Mouse (Mus musculus) myocyte (in vitro differentiated cells): ENCODE results near the gene Nat10. TPM values are rescaled to one million over a fixed set of nuclear protein-coding genes. Genes with fewer than 3 reads are reported as not detected.

Source experiments
- H3K27me3 ChIP-seq: one replicate; pipeline ENCODE4 v1.6.1; 2011; ENCODE audit not compliant: control insufficient read depth, insufficient read depth, insufficient read length
- H3K36me3 ChIP-seq: one replicate; pipeline ENCODE4 v1.6.1; 2011; ENCODE audit not compliant: control insufficient read depth, insufficient read depth
- H3K4me2 ChIP-seq: one replicate; pipeline ENCODE4 v1.6.1; 2011; ENCODE audit warnings: low read depth, control low read depth
- H3K4me3 ChIP-seq: one replicate; pipeline ENCODE4 v1.5.1; 2011; ENCODE audit warnings: mild to moderate bottlenecking, control low read depth, moderate library complexity
- H3K79me2 ChIP-seq: one replicate; pipeline ENCODE4 v1.6.1; 2011; ENCODE audit not compliant: control insufficient read depth, insufficient read depth
- H3ac ChIP-seq: one replicate; pipeline ENCODE4 v1.6.1; 2011; ENCODE audit not compliant: control insufficient read depth, insufficient read length
- CEBPB ChIP-seq: IDR thresholded peaks from 2 replicates; pipeline ENCODE4 v1.6.1; 2011; ENCODE audit warnings: mild to moderate bottlenecking, moderate library complexity; ENCODE audit not compliant: poor library complexity, insufficient read depth, severe bottlenecking
- E2F4 ChIP-seq: IDR thresholded peaks from one replicate; pipeline ENCODE4 v1.6.1; 2011; ENCODE audit warnings: mild to moderate bottlenecking, control low read depth, moderate library complexity; ENCODE audit not compliant: insufficient read depth
- MAX ChIP-seq: IDR thresholded peaks from one replicate; pipeline ENCODE4 v1.6.1; 2011; ENCODE audit warnings: low read depth, mild to moderate bottlenecking, control low read depth
- MYOD1 ChIP-seq, 3 experiments: IDR thresholded peaks; one replicate each; pipeline ENCODE4 v1.6.1; 2011; ENCODE audit warnings: control low read depth in 2 of 3, low read depth in 2 of 3, mild to moderate bottlenecking in 2 of 3, moderate library complexity in 1 of 3; ENCODE audit not compliant: insufficient read length in 2 of 3, control insufficient read depth in 1 of 3
- MYOG ChIP-seq, 3 experiments: IDR thresholded peaks; one replicate each; pipeline ENCODE4 v1.6.1; 2011; ENCODE audit warnings: control low read depth in 2 of 3, low read depth in 2 of 3, mild to moderate bottlenecking in 2 of 3; ENCODE audit not compliant: insufficient read length in 2 of 3, control insufficient read depth in 1 of 3, insufficient read depth in 1 of 3
- POLR2A ChIP-seq: IDR thresholded peaks from one replicate; pipeline ENCODE4 v1.6.1; 2011; ENCODE audit warnings: low read depth, mild to moderate bottlenecking, control low read depth, moderate library complexity; ENCODE audit not compliant: insufficient read length
- POLR2AphosphoS2 ChIP-seq: IDR thresholded peaks from one replicate; pipeline ENCODE4 v1.6.1; 2011; ENCODE audit warnings: low read depth, control low read depth; ENCODE audit not compliant: insufficient read length
- REST ChIP-seq: IDR thresholded peaks from one replicate; pipeline ENCODE4 v1.6.1; 2011; ENCODE audit warnings: mild to moderate bottlenecking, control low read depth, moderate library complexity; ENCODE audit not compliant: insufficient read depth, insufficient read length
- SRF ChIP-seq: IDR thresholded peaks from one replicate; pipeline ENCODE4 v1.6.1; 2011; ENCODE audit warnings: low read depth; ENCODE audit not compliant: control insufficient read depth, insufficient read length
- TCF12 ChIP-seq: IDR thresholded peaks from one replicate; pipeline ENCODE4 v1.6.1; 2011; ENCODE audit warnings: mild to moderate bottlenecking, control low read depth; ENCODE audit not compliant: poor library complexity, insufficient read depth, severe bottlenecking
- TCF3 ChIP-seq: IDR thresholded peaks from one replicate; pipeline ENCODE4 v1.6.1; 2011; ENCODE audit warnings: low read depth, control low read depth; ENCODE audit not compliant: insufficient read length
- USF1 ChIP-seq: IDR thresholded peaks from one replicate; pipeline ENCODE4 v1.6.1; 2011; ENCODE audit warnings: low read depth, mild to moderate bottlenecking, control low read depth, moderate library complexity
- polyA plus RNA-seq: library from polyadenylated mRNA; unstranded; fragments of >200 nt; fragmentation: generic; extraction: Trizol; gene quantifications from one replicate; pipeline ENCODE4 v1.2.1, GENCODE M21; 2012; ENCODE audit warnings: missing spikeins

The Nat10 gene
- polyA plus RNA-seq, 1 experiment, result 20.6 TPM

- Histone ChIP-seq H3K36me3 (no peaks in the 10 kb centered on the region), H3K4me3 (no peak overlapping the region), H3K4me2 (no peak overlapping the region), H3K27me3 (no peaks in the 10 kb centered on the region), H3ac (no peak overlapping the region), H3K79me2 (no peaks in the 10 kb centered on the region)
- TF ChIP-seq TCF12, result no peak
- TF ChIP-seq REST, result no peak
- no peak for TF ChIP-seq MYOG (IDR thresholded peaks at IDR 0.05; ENCODE audit: control insufficient read depth in 1 of 3, insufficient read depth in 1 of 3, insufficient read length in 2 of 3, low read depth in 2 of 3)
- TF ChIP-seq CEBPB, result no peak
- TF ChIP-seq E2F4, result no peak
- TF ChIP-seq MAX, result no peak
- no peak for TF ChIP-seq POLR2A
- no peak for TF ChIP-seq POLR2AphosphoS2
- TF ChIP-seq MYOD1 (IDR thresholded peaks at IDR 0.05; ENCODE audit: control insufficient read depth in 1 of 3, insufficient read length in 2 of 3, low read depth in 2 of 3), result no peak
- TF ChIP-seq TCF3, result no peak
- no peak for TF ChIP-seq SRF
- no peak for TF ChIP-seq USF1
These were observed 80.5 kb downstream of the Nat10 start for GRCm38 (mm10) chr2:103680364-103681110.

GRCm38 (mm10) chr2:103678433-103678832 is 82.6 kb downstream of the Nat10 start:
- Histone ChIP-seq H3K27me3 (no peaks in the 10 kb centered on the region), H3K36me3 (no peaks in the 10 kb centered on the region), H3K4me3 (no peak overlapping the region), H3K4me2 (no peak overlapping the region), H3K79me2 (no peaks in the 10 kb centered on the region), H3ac (no peak overlapping the region)
- TF ChIP-seq MYOD1 (IDR thresholded peaks at IDR 0.05; ENCODE audit: control insufficient read depth in 1 of 3, insufficient read length in 2 of 3, low read depth in 2 of 3), result no peak
- TF ChIP-seq TCF12, result no peak
- no peak for TF ChIP-seq USF1
- TF ChIP-seq TCF3, result no peak
- no peak for TF ChIP-seq CEBPB
- no peak for TF ChIP-seq POLR2A
- no peak for TF ChIP-seq REST
- TF ChIP-seq MYOG (IDR thresholded peaks at IDR 0.05; ENCODE audit: control insufficient read depth in 1 of 3, insufficient read depth in 1 of 3, insufficient read length in 2 of 3, low read depth in 2 of 3), result no peak
- TF ChIP-seq MAX, result no peak
- no peak for TF ChIP-seq E2F4

- Histone ChIP-seq H3ac (no peak overlapping the region), H3K4me3 (no peak overlapping the region), H3K79me2 (no peaks in the 10 kb centered on the region), H3K4me2 (no peak overlapping the region), H3K36me3 (no peaks in the 10 kb centered on the region), H3K27me3 (no peaks in the 10 kb centered on the region)
- no peak for TF ChIP-seq E2F4
- no peak for TF ChIP-seq POLR2AphosphoS2
- no peak for TF ChIP-seq TCF3
- no peak for TF ChIP-seq TCF12
- no peak for TF ChIP-seq USF1
- no peak for TF ChIP-seq SRF
- no peak for TF ChIP-seq REST
- TF ChIP-seq MYOD1 (IDR thresholded peaks at IDR 0.05; ENCODE audit: control insufficient read depth in 1 of 3, insufficient read length in 2 of 3, low read depth in 2 of 3), result no peak
- TF ChIP-seq MYOG (IDR thresholded peaks at IDR 0.05; ENCODE audit: control insufficient read depth in 1 of 3, insufficient read depth in 1 of 3, insufficient read length in 2 of 3, low read depth in 2 of 3), result no peak
- TF ChIP-seq MAX, result no peak
- no peak for TF ChIP-seq POLR2A
- TF ChIP-seq CEBPB, result no peak
These were observed 83.3 kb downstream of the Nat10 start for GRCm38 (mm10) chr2:103677614-103678369.

GRCm38 (mm10) chr2:103676808-103677207 is 84.3 kb downstream of the Nat10 start:
- H3K79me2 ChIP-seq, result no peaks in the 10 kb centered on the region
- H3K4me2 ChIP-seq, result no peak overlapping the region
- no peak for TF ChIP-seq MAX
- TF ChIP-seq E2F4, result no peak
- no peak for TF ChIP-seq TCF12
- TF ChIP-seq USF1, result no peak
- no peak for TF ChIP-seq TCF3
- TF ChIP-seq SRF, result no peak
- TF ChIP-seq CEBPB, result no peak
- no peak for TF ChIP-seq MYOD1 (IDR thresholded peaks at IDR 0.05; ENCODE audit: control insufficient read depth in 1 of 3, insufficient read length in 2 of 3, low read depth in 2 of 3)
- TF ChIP-seq POLR2A, result no peak
- TF ChIP-seq MYOG (IDR thresholded peaks at IDR 0.05; ENCODE audit: control insufficient read depth in 1 of 3, insufficient read depth in 1 of 3, insufficient read length in 2 of 3, low read depth in 2 of 3), result no peak
- H3ac ChIP-seq, result no peak overlapping the region
- no peaks in the 10 kb centered on the region for H3K36me3 ChIP-seq
- no peak overlapping the region for H3K4me3 ChIP-seq
- no peaks in the 10 kb centered on the region for H3K27me3 ChIP-seq
